Mouse (Mus musculus): ENCODE results near the gene Myl6.
A peak's percentile ranks its signal among the peaks of the same experiment; 100 is the strongest.

Myl6 gene

GRCm38 (mm10) chr10:128493695-128494666 lies at the start of gene Myl6:
Gene Myl6, minus strand, starts transcription at chr10:128494145.
- DNase-seq (ENCODE audit: low spot score) = peak; percentile 97

GRCm38 (mm10) chr10:128543100-128543499 lies 49.2 kb upstream of the Myl6 start:
- no peak for DNase-seq (ENCODE audit: low spot score)

GRCm38 (mm10) chr10:128538340-128538870 lies 44.5 kb upstream of the Myl6 start:
- no peak for DNase-seq (ENCODE audit: low spot score)

GRCm38 (mm10) chr10:128536266-128536940 lies 42.5 kb upstream of the Myl6 start:
- DNase-seq (ENCODE audit: low spot score) = peak; percentile 75

GRCm38 (mm10) chr10:128535624-128536265 lies 41.8 kb upstream of the Myl6 start:
- no peak for DNase-seq (ENCODE audit: low spot score)

GRCm38 (mm10) chr10:128535206-128535605 lies 41.3 kb upstream of the Myl6 start:
- DNase-seq (ENCODE audit: low spot score) = no peak

GRCm38 (mm10) chr10:128526366-128527356 lies 32.7 kb upstream of the Myl6 start:
- no peak for DNase-seq (ENCODE audit: low spot score)

GRCm38 (mm10) chr10:128525671-128526308 lies 31.8 kb upstream of the Myl6 start, which contains the start of gene Esyt1:
Gene Esyt1, minus strand, starts transcription at chr10:128525871.
- peak; percentile 91 for DNase-seq (ENCODE audit: low spot score)

- DNase-seq (ENCODE audit: low spot score) = no peak
Measured at GRCm38 (mm10) chr10:128524732-128525662, 31.1 kb upstream of the Myl6 start.

GRCm38 (mm10) chr10:128524111-128524731 lies 30.3 kb upstream of the Myl6 start:
- no peak for DNase-seq (ENCODE audit: low spot score)

GRCm38 (mm10) chr10:128522351-128522750 lies 28.4 kb upstream of the Myl6 start:
- DNase-seq (ENCODE audit: low spot score) = no peak

- no peak for DNase-seq (ENCODE audit: low spot score)
Measured at GRCm38 (mm10) chr10:128520591-128520990, 26.6 kb upstream of the Myl6 start.

- no peak for DNase-seq (ENCODE audit: low spot score)
Measured at GRCm38 (mm10) chr10:128518833-128519232, 24.9 kb upstream of the Myl6 start.

GRCm38 (mm10) chr10:128516677-128517076 lies 22.7 kb upstream of the Myl6 start:
- DNase-seq (ENCODE audit: low spot score) = no peak

GRCm38 (mm10) chr10:128516029-128516428 lies 22.1 kb upstream of the Myl6 start:
- no peak for DNase-seq (ENCODE audit: low spot score)

GRCm38 (mm10) chr10:128515044-128515443 lies 21.1 kb upstream of the Myl6 start:
- DNase-seq (ENCODE audit: low spot score) = no peak

GRCm38 (mm10) chr10:128511761-128512160 lies 17.8 kb upstream of the Myl6 start:
- DNase-seq (ENCODE audit: low spot score) = no peak

GRCm38 (mm10) chr10:128511189-128511588 lies 17.2 kb upstream of the Myl6 start:
- no peak for DNase-seq (ENCODE audit: low spot score)

- no peak for DNase-seq (ENCODE audit: low spot score)
Measured at GRCm38 (mm10) chr10:128510301-128510700, 16.4 kb upstream of the Myl6 start.

Measured in testis, postnatal 14 days (tissue).